Mouse (Mus musculus) leukemia stem cell, adult 10-12 weeks (primary cell): ENCODE measurements around the gene Arfip2. TPM values are rescaled to one million over a fixed set of nuclear protein-coding genes. Genes with fewer than 3 reads are reported as not detected.

Experiments used
- polyA plus RNA-seq: library from polyadenylated mRNA; stranded (reverse); fragments of >175 nt; gene quantifications from 2 replicates; pipeline ENCODE4 v1.2.3, GENCODE M21; 2012; ENCODE audit warnings: low replicate concordance

The Arfip2 gene
- 56.0 and 57.5 TPM in 2 replicates for polyA plus RNA-seq

GRCm38 (mm10) chr7:105640233-105640893 lies at the start of gene Arfip2, which contains the start of gene Gm45799:
Gene Arfip2, minus strand, starts transcription at chr7:105640416.
Gene Gm45799, plus strand, starts transcription at chr7:105640552.

DNA sequence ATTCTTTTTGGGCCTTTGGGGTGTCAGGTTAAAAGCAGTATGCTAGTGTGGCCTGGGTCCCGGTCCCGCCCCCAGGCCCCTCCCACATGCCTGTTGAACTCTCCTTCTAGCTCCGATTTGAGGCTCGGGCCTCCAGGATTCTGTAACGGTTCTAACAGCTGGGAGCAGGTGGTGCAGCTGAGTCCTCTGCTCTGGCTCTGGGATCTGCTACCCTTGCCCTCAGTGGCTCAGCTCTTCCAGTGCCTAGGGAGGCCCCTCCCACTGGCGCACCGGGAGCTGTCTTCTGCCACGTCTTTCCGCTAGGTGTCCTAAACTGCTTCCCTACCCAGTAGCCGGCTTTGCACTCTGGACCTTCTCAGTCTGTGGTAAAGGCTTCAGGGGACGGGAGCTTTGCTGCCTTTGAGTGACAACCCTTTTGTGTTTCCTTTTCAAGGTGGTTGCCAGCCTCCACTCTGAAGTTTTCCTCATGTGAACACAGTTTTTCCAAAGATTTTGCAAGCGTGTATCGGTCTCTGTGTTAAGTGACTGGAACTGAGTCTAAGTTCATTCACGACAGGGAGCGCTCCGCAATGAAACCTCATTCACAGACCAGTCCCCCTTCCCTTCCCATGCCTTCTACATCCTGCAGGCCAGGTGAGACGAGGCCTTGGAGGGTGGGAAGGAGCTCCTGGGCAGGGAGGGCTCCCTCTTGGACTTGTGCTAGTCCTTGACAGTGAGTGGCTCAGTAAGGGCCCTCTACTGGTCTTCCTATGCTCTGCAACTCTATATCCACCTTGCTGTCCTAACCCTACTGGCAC lies 10.6 kb upstream of the Arfip2 start, which contains the start of gene Dnhd1:
TSS of gene Dnhd1 (plus strand) at position 189 of the 797 bp plus-strand sequence.

GRCm38 (mm10) chr7:105639756-105640155 lies 460 bp downstream of the Arfip2 start, which contains the start of gene Timm10b:
Gene Timm10b, plus strand, starts transcription at chr7:105640056.

GRCm38 (mm10) chr7:105633127-105633800 lies 7.0 kb downstream of the Arfip2 start, which contains the start of gene Trim3:
Gene Trim3, minus strand, starts transcription at chr7:105633571.

Other genes starting within 250 kb of the Arfip2 start
- gene Fam160a2, start 240.4 kb downstream of the Arfip2 start, polyA plus RNA-seq: 65.0 and 67.0 TPM in 2 replicates
- gene Cnga4, start 235.8 kb downstream of the Arfip2 start, polyA plus RNA-seq: not detected in 2 replicates
- gene Cckbr, start 214.7 kb downstream of the Arfip2 start, polyA plus RNA-seq: 0.07 TPM in 1 of 2 replicates, not detected in the other
- gene Cavin3, start 158.1 kb downstream of the Arfip2 start, polyA plus RNA-seq: 3.8 and 5.3 TPM in 2 replicates
- 18.1 and 38.9 TPM in 2 replicates for gene Smpd1, start 86.1 kb downstream of the Arfip2 start, polyA plus RNA-seq
- 0.97 and 1.3 TPM in 2 replicates for gene Apbb1, start 58.8 kb downstream of the Arfip2 start, polyA plus RNA-seq
- not detected in 2 replicates for gene Hpx, start 40.3 kb downstream of the Arfip2 start, polyA plus RNA-seq
- 5.6 and 6.8 TPM in 2 replicates for gene Trim3, start 6.8 kb downstream of the Arfip2 start, polyA plus RNA-seq
- gene Timm10b, start 360 bp downstream of the Arfip2 start, polyA plus RNA-seq: 182 and 273 TPM in 2 replicates
- gene Gm45799, start 136 bp upstream of the Arfip2 start, polyA plus RNA-seq: 9.1 and 148 TPM in 2 replicates
- 0.07 and 0.25 TPM in 2 replicates for gene Dnhd1, start 10.4 kb upstream of the Arfip2 start, polyA plus RNA-seq
- 26.6 and 31.7 TPM in 2 replicates for gene Ilk, start 96.2 kb upstream of the Arfip2 start, polyA plus RNA-seq
- gene Rrp8, start 97.0 kb upstream of the Arfip2 start, polyA plus RNA-seq: 29.3 and 52.2 TPM in 2 replicates
- gene Taf10, start 103.9 kb upstream of the Arfip2 start, polyA plus RNA-seq: 229 and 336 TPM in 2 replicates
- gene Tpp1, start 111.8 kb upstream of the Arfip2 start, polyA plus RNA-seq: 35.8 and 58.7 TPM in 2 replicates
- gene Dchs1, start 147.2 kb upstream of the Arfip2 start, polyA plus RNA-seq: 0.41 and 1.3 TPM in 2 replicates
- gene Mrpl17, start 170.7 kb upstream of the Arfip2 start, polyA plus RNA-seq: 68.8 and 108 TPM in 2 replicates